Mouse (Mus musculus) neural tube, embryonic 15.5 days (tissue): ENCODE measurements around the gene Cacna1a. TPM values are rescaled to one million over a fixed set of nuclear protein-coding genes. Genes with fewer than 3 reads are reported as not detected.

ENCODE experiments used
- ATAC-seq: fragments of 200-750 bp; cut with Nextera tagmentation; 2 replicates; pipeline ENCODE4 v1.8.0; 2017; ENCODE audit warnings: mild to moderate bottlenecking, moderate TSS enrichment, moderate library complexity; ENCODE audit not compliant: low FRiP score
- H3K27ac ChIP-seq: fragments of 300-500 bp; sonication (generic); replicated peaks from 2 replicates; pipeline ENCODE4 v1.5.1; 2015; ENCODE audit warnings: mild to moderate bottlenecking, inconsistent platforms
- H3K27me3 ChIP-seq: fragments of 300-500 bp; sonication (generic); replicated peaks from 2 replicates; pipeline ENCODE4 v1.6.1; 2015; ENCODE audit warnings: inconsistent platforms
- H3K36me3 ChIP-seq: fragments of 300-500 bp; sonication (generic); 2 replicates; pipeline ENCODE4 v1.6.1; 2015; ENCODE audit warnings: inconsistent platforms
- H3K4me1 ChIP-seq: fragments of 300-500 bp; sonication (generic); 2 replicates; pipeline ENCODE4 v1.6.1; 2015; ENCODE audit warnings: inconsistent platforms
- H3K4me2 ChIP-seq: fragments of 300-500 bp; sonication (generic); 2 replicates; pipeline ENCODE4 v1.6.1; 2015; ENCODE audit warnings: inconsistent platforms, mild to moderate bottlenecking, moderate library complexity
- H3K4me3 ChIP-seq: fragments of 300-500 bp; sonication (generic); replicated peaks from 2 replicates; pipeline ENCODE4 v1.5.1; 2015; ENCODE audit warnings: mild to moderate bottlenecking, inconsistent platforms
- H3K9ac ChIP-seq: fragments of 300-500 bp; sonication (generic); replicated peaks from 2 replicates; pipeline ENCODE4 v1.6.1; 2015; ENCODE audit warnings: mild to moderate bottlenecking, inconsistent platforms
- H3K9me3 ChIP-seq: fragments of 300-500 bp; sonication (generic); replicated peaks from 2 replicates; pipeline ENCODE4 v1.6.1; 2016; ENCODE audit warnings: inconsistent platforms
- WGBS: fragments of 180-500 bp; shearing (Covaris S2); methylation state at CpG from one replicate; pipeline ENCODE4 v1.1.7; 2015; ENCODE audit warnings: mixed read lengths; 5-methylcytosine and 5-hydroxymethylcytosine counted together
- polyA plus RNA-seq: library from polyadenylated mRNA; unstranded; fragments of >200 nt; fragmentation: Nextera tagmentation; extraction: Ambion mirVana; gene quantifications from 2 replicates; pipeline ENCODE4 v1.2.1, GENCODE M21; 2015

The Cacna1a gene
- polyA plus RNA-seq, 1 experiment from 2014 or later, result 23.6 TPM

GRCm38 (mm10) chr8:84442043-84442442 is 53.8 kb downstream of the Cacna1a start:
- H3K36me3 ChIP-seq, result peaks cover 32% of the 10 kb centered on the region
- H3K27ac ChIP-seq, result no peak overlapping the region
- no peaks in the 10 kb centered on the region for H3K27me3 ChIP-seq
- no peak overlapping the region for H3K4me2 ChIP-seq
- no peak for ATAC-seq
- no peak overlapping the region for H3K4me3 ChIP-seq
- no peaks in the 10 kb centered on the region for H3K9me3 ChIP-seq
- no peak overlapping the region for H3K9ac ChIP-seq
- H3K4me1 ChIP-seq, result peaks cover 10% of the 10 kb centered on the region
- WGBS, result 27% methylated on average over 1 of the region's 1 CpGs

GRCm38 (mm10) chr8:84446571-84446991 is 58.3 kb downstream of the Cacna1a start:
- H3K9me3 ChIP-seq, result no peaks in the 10 kb centered on the region
- H3K4me1 ChIP-seq, result peaks cover 4% of the 10 kb centered on the region
- no peak for ATAC-seq
- WGBS, result 87% methylated on average over 9 of the region's 9 CpGs
- no peaks in the 10 kb centered on the region for H3K27me3 ChIP-seq
- no peak overlapping the region for H3K9ac ChIP-seq
- no peak overlapping the region for H3K4me2 ChIP-seq
- H3K36me3 ChIP-seq, result peaks cover 39% of the 10 kb centered on the region
- H3K27ac ChIP-seq, result no peak overlapping the region
- no peak overlapping the region for H3K4me3 ChIP-seq

GRCm38 (mm10) chr8:84454532-84454931 is 66.3 kb downstream of the Cacna1a start:
- no peak for ATAC-seq
- H3K4me1 ChIP-seq, result peaks cover 14% of the 10 kb centered on the region
- 43% methylated on average over 6 of the region's 6 CpGs for WGBS
- H3K9me3 ChIP-seq, result no peaks in the 10 kb centered on the region
- H3K27ac ChIP-seq, result 0 out of 2 replicates have a peak overlapping the region, but pooled peaks have one; percentile 2
- no peak overlapping the region for H3K9ac ChIP-seq
- no peak overlapping the region for H3K4me2 ChIP-seq
- H3K4me3 ChIP-seq, result no peak overlapping the region
- H3K27me3 ChIP-seq, result no peaks in the 10 kb centered on the region
- H3K36me3 ChIP-seq, result peaks cover 9% of the 10 kb centered on the region

- no peak for ATAC-seq
- H3K36me3 ChIP-seq, result peaks cover 40% of the 10 kb centered on the region
- 0 out of 2 replicates have a peak, but pooled peaks cover 3% of the 10 kb centered on the region for H3K9me3 ChIP-seq
- H3K27ac ChIP-seq, result peak overlapping the region; percentile 69
- H3K4me1 ChIP-seq, result peaks cover 15% of the 10 kb centered on the region
- no peaks in the 10 kb centered on the region for H3K27me3 ChIP-seq
- no peak overlapping the region for H3K4me3 ChIP-seq
- 64% methylated on average over 7 of the region's 7 CpGs for WGBS
- H3K4me2 ChIP-seq, result no peak overlapping the region
- no peak overlapping the region for H3K9ac ChIP-seq
These were observed 70.6 kb downstream of the Cacna1a start for GRCm38 (mm10) chr8:84458853-84459252.

- Histone ChIP-seq H3K27me3 (no peaks in the 10 kb centered on the region), H3K9me3 (0 out of 2 replicates have a peak, but pooled peaks cover 3% of the 10 kb centered on the region), H3K4me2 (no peak overlapping the region), H3K9ac (no peak overlapping the region), H3K4me1 (peaks cover 12% of the 10 kb centered on the region), H3K36me3 (peaks cover 44% of the 10 kb centered on the region), H3K4me3 (no peak overlapping the region), H3K27ac (peak overlapping the region; percentile 69)
- WGBS, result 18% methylated on average over 5 of the region's 5 CpGs
- peak; percentile 52 for ATAC-seq
These were observed 71.0 kb downstream of the Cacna1a start for GRCm38 (mm10) chr8:84459276-84459675.

GRCm38 (mm10) chr8:84460698-84461097 is 72.5 kb downstream of the Cacna1a start:
- Histone ChIP-seq H3K27me3 (no peaks in the 10 kb centered on the region), H3K4me1 (peaks cover 12% of the 10 kb centered on the region), H3K27ac (0 out of 2 replicates have a peak overlapping the region, but pooled peaks have one; percentile 11), H3K9me3 (0 out of 2 replicates have a peak, but pooled peaks cover 3% of the 10 kb centered on the region), H3K9ac (no peak overlapping the region), H3K4me3 (no peak overlapping the region), H3K36me3 (peaks cover 48% of the 10 kb centered on the region), H3K4me2 (no peak overlapping the region)
- ATAC-seq, result no peak
- WGBS, result 72% methylated on average over 2 of the region's 2 CpGs

GRCm38 (mm10) chr8:84466932-84467331 is 78.7 kb downstream of the Cacna1a start:
- Histone ChIP-seq H3K27me3 (no peaks in the 10 kb centered on the region), H3K27ac (peak overlapping the region; percentile 65), H3K4me3 (no peak overlapping the region), H3K36me3 (peaks cover 32% of the 10 kb centered on the region), H3K4me1 (peaks cover 6% of the 10 kb centered on the region), H3K9ac (no peak overlapping the region), H3K4me2 (no peak overlapping the region), H3K9me3 (no peaks in the 10 kb centered on the region)
- ATAC-seq, result peak; percentile 80
- WGBS, result 43% methylated on average over 1 of the region's 1 CpGs

- peaks cover 6% of the 10 kb centered on the region for H3K4me1 ChIP-seq
- H3K4me2 ChIP-seq, result no peak overlapping the region
- 83% methylated on average over 4 of the region's 4 CpGs for WGBS
- no peak overlapping the region for H3K9ac ChIP-seq
- no peak overlapping the region for H3K4me3 ChIP-seq
- H3K36me3 ChIP-seq, result peaks cover 11% of the 10 kb centered on the region
- H3K9me3 ChIP-seq, result no peaks in the 10 kb centered on the region
- ATAC-seq, result no peak
- no peaks in the 10 kb centered on the region for H3K27me3 ChIP-seq
- no peak overlapping the region for H3K27ac ChIP-seq
These were observed 80.8 kb downstream of the Cacna1a start for GRCm38 (mm10) chr8:84469076-84469475.

GRCm38 (mm10) chr8:84471271-84471995 is 83.2 kb downstream of the Cacna1a start:
- 53% methylated on average over 9 of the region's 9 CpGs for WGBS
- no peaks in the 10 kb centered on the region for H3K36me3 ChIP-seq
- no peaks in the 10 kb centered on the region for H3K9me3 ChIP-seq
- H3K27ac ChIP-seq, result peak overlapping the region; percentile 6; the same call in 1 of the 2 replicates
- H3K27me3 ChIP-seq, result no peaks in the 10 kb centered on the region
- H3K4me3 ChIP-seq, result no peak overlapping the region
- H3K4me1 ChIP-seq, result peaks cover 6% of the 10 kb centered on the region
- no peak overlapping the region for H3K9ac ChIP-seq
- no peak for ATAC-seq
- H3K4me2 ChIP-seq, result no peak overlapping the region

GRCm38 (mm10) chr8:84474456-84474855 is 86.2 kb downstream of the Cacna1a start:
- Histone ChIP-seq H3K36me3 (no peaks in the 10 kb centered on the region), H3K9ac (no peak overlapping the region), H3K4me2 (no peak overlapping the region), H3K4me3 (no peak overlapping the region), H3K4me1 (no peaks in the 10 kb centered on the region), H3K27ac (no peak overlapping the region), H3K9me3 (no peaks in the 10 kb centered on the region), H3K27me3 (no peaks in the 10 kb centered on the region)
- WGBS, result 94% methylated on average over 1 of the region's 1 CpGs
- no peak for ATAC-seq

GRCm38 (mm10) chr8:84477341-84477740 is 89.1 kb downstream of the Cacna1a start:
- Histone ChIP-seq H3K27me3 (no peaks in the 10 kb centered on the region), H3K4me1 (no peaks in the 10 kb centered on the region), H3K4me2 (no peak overlapping the region), H3K36me3 (no peaks in the 10 kb centered on the region), H3K9me3 (no peaks in the 10 kb centered on the region), H3K27ac (no peak overlapping the region), H3K4me3 (no peak overlapping the region), H3K9ac (no peak overlapping the region)
- WGBS, result 77% methylated on average over 3 of the region's 3 CpGs
- no peak for ATAC-seq

- no peak overlapping the region for H3K4me3 ChIP-seq
- H3K9ac ChIP-seq, result no peak overlapping the region
- WGBS, result 96% methylated on average over 4 of the region's 4 CpGs
- no peak for ATAC-seq
- no peaks in the 10 kb centered on the region for H3K36me3 ChIP-seq
- no peak overlapping the region for H3K4me2 ChIP-seq
- no peak overlapping the region for H3K27ac ChIP-seq
- no peaks in the 10 kb centered on the region for H3K27me3 ChIP-seq
- no peaks in the 10 kb centered on the region for H3K9me3 ChIP-seq
- no peaks in the 10 kb centered on the region for H3K4me1 ChIP-seq
These were observed 94.8 kb downstream of the Cacna1a start for GRCm38 (mm10) chr8:84483004-84483403.
